10 mouse cellular contexts compared by ENCODE assay signal in the genomic region with DNA sequence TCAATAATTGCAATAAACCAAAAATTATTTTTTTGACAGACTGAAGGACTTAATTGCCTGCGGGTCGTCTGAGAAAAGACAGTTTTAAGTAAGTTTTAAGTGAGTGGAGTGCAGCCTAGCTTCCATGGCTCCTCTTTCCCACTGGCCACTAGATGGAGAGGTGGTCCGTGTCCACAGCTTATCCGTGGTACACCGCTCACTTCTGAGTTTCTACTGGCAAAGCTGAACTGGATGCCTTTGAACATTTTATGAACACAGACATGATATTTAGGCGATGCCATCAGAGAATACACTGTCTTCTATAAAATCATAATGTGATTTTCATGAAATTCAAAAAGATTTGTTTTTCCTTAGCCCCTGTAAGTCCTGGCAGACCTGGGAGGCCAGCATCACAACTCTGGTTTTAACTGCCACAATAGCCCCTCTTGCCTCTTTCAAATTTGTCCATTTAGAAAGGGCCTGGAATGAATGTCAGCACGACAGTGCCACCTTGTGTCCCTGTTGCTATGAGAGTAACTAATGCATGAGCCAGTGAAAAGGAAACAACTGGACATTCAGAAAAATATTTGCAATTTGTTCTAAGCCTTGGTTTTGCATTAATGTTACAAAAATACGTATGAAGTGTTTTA. TPM values are rescaled to one million over a fixed set of nuclear protein-coding genes. Genes with fewer than 3 reads are reported as not detected.
DNase-seq lines count a peak whose midpoint lies in the region; ATAC-seq lines count a peak whose summit lies in the region.
"Had no signal": no experiment of that assay in that cellular context is flagged by ENCODE, and none has a peak within 500 bp of the region (broad histone marks: within the 10 kb centered on the region; RNA-seq: fewer than 3 reads in every experiment).

No protein-coding gene starts in this region.

- H3K27ac ChIP-seq in embryonic facial prominence, embryonic 11.5 days (replicated peaks; ENCODE audit: low read depth, low read length), result no peak overlapping the region
- H3K27ac ChIP-seq in hindbrain, embryonic 15.5 days (replicated peaks), result 0 out of 2 replicates have a peak overlapping the region, but pooled peaks have one; percentile 34
- H3K27ac ChIP-seq: embryonic facial prominence, embryonic 12.5 days had no signal

- 48% methylated on average over 8 of the region's 8 CpGs for WGBS in embryonic facial prominence, embryonic 11.5 days
- WGBS in hindbrain, embryonic 15.5 days, result 49% methylated on average over 8 of the region's 8 CpGs

- no peaks in the 10 kb centered on the region for H3K9me3 ChIP-seq in embryonic facial prominence, embryonic 11.5 days (replicated peaks; ENCODE audit: control insufficient read depth, low read length)
- H3K9me3 ChIP-seq in hindbrain, embryonic 15.5 days, result no peaks in the 10 kb centered on the region
- H3K9me3 ChIP-seq: embryonic facial prominence, embryonic 12.5 days had no signal

- H3K4me3 ChIP-seq in embryonic facial prominence, embryonic 11.5 days (ENCODE audit: low read depth, low read length), result no peak overlapping the region
- H3K4me3 ChIP-seq in hindbrain, embryonic 15.5 days, result no peak overlapping the region
- H3K4me3 ChIP-seq: embryonic facial prominence, embryonic 12.5 days; myocyte had no signal

- H3K4me2 ChIP-seq in embryonic facial prominence, embryonic 11.5 days (ENCODE audit: low read depth, low read length), result no peak overlapping the region
- no peak overlapping the region for H3K4me2 ChIP-seq in hindbrain, embryonic 15.5 days
- H3K4me2 ChIP-seq: embryonic facial prominence, embryonic 12.5 days had no signal

- no peak overlapping the region for H3K9ac ChIP-seq in embryonic facial prominence, embryonic 11.5 days (replicated peaks; ENCODE audit: low read length)
- H3K9ac ChIP-seq in hindbrain, embryonic 15.5 days, result no peak overlapping the region
- H3K9ac ChIP-seq: embryonic facial prominence, embryonic 12.5 days had no signal

- H3K4me1 ChIP-seq in embryonic facial prominence, embryonic 11.5 days (ENCODE audit: control insufficient read depth, insufficient read depth, low read length), result no peaks in the 10 kb centered on the region
- H3K4me1 ChIP-seq in hindbrain, embryonic 15.5 days (replicated peaks), result 0 out of 2 replicates have a peak, but pooled peaks cover 3% of the 10 kb centered on the region

- ATAC-seq in embryonic facial prominence, embryonic 11.5 days (replicated peaks; ENCODE audit: insufficient number of reproducible peaks, low FRiP score, low TSS enrichment, low read depth), result 0 out of 2 replicates have a peak, but pooled peaks have one; percentile 62
- ATAC-seq in hindbrain, embryonic 15.5 days (ENCODE audit: low FRiP score, low read depth), result peak; percentile 83
- ATAC-seq in megakaryocyte, adult 5-6 weeks (ENCODE audit: poor library complexity, severe bottlenecking), result peak; percentile 56

- no peaks in the 10 kb centered on the region for H3K36me3 ChIP-seq in embryonic facial prominence, embryonic 11.5 days (replicated peaks; ENCODE audit: control insufficient read depth, insufficient read depth, low read depth, low read length)
- no peaks in the 10 kb centered on the region for H3K36me3 ChIP-seq in hindbrain, embryonic 15.5 days
- H3K36me3 ChIP-seq: embryonic facial prominence, embryonic 12.5 days had no signal

- peak; percentile 46 for DNase-seq in ovary, postnatal 36 days (ENCODE audit: low spot score)
- DNase-seq in ovary, postnatal 10 days (ENCODE audit: low spot score), result no peak
- peak; percentile 78 for DNase-seq in adrenal gland, postnatal 14 days
- peak; percentile 72 for DNase-seq in embryonic facial prominence, embryonic 11.5 days (ENCODE audit: low spot score)
- DNase-seq in layer of hippocampus, postnatal 36 days, result peak; percentile 43 to 59
- peak; percentile 32 to 41 for DNase-seq in right cerebral cortex, postnatal 36 days (ENCODE audit: low spot score in 2 of 2)

- H3K27me3 ChIP-seq in embryonic facial prominence, embryonic 11.5 days (ENCODE audit: control insufficient read depth, insufficient read depth, low read length), result no peaks in the 10 kb centered on the region
- no peaks in the 10 kb centered on the region for H3K27me3 ChIP-seq in hindbrain, embryonic 15.5 days
- H3K27me3 ChIP-seq: embryonic facial prominence, embryonic 12.5 days had no signal

RNA-seq across cellular contexts. Expression of a gene that starts 38.9 kb away (rescaled TPM):
- 143 and 147 TPM in 2 replicates for total RNA-seq in adrenal gland, postnatal 14 days (2021)
- 15.4 and 19.0 TPM in 2 replicates for polyA plus RNA-seq in embryonic facial prominence, embryonic 11.5 days (2014; fragmentation: Nextera tagmentation; extraction: Ambion mirVana)
- 60.9 and 69.7 TPM in 2 replicates for polyA plus RNA-seq in hindbrain, embryonic 15.5 days (2015; fragmentation: Nextera tagmentation; extraction: Ambion mirVana)
- 100 to 1,000 TPM; 304 to 382 TPM for total RNA-seq in layer of hippocampus, postnatal 36 days (2021)
- total RNA-seq in megakaryocyte, adult 5-6 weeks (2015), result 7.6 and 13.1 TPM in 2 replicates
- 5.1 and 7.2 TPM in 2 replicates for total RNA-seq in megakaryocyte, adult 5-6 weeks (2017)

Comparison
In these comparisons a context has a peak if more than half of its experiments do, and no peak if none do; other contexts are left out.
1. RNA of a gene that starts 38.9 kb away (total RNA-seq): 304 to 382 TPM in layer of hippocampus, postnatal 36 days and 143 to 147 TPM in adrenal gland, postnatal 14 days; 5.1 to 13.1 TPM in megakaryocyte, adult 5-6 weeks; every median in the first group is over 10 times any median in the second.
2. Peak in every context shown above with its lines, with median percentiles within 50 percentile points of each other: ATAC-seq.